ENCODE assay signal across 18 mouse cellular contexts in genomic region chr6:96437814-96438213, GRCm38 (mm10).
DNase-seq lines count a peak whose midpoint lies in the region; ATAC-seq and TF ChIP-seq lines count a peak whose summit lies in the region.
"Had no signal": no experiment of that assay in that cellular context is flagged by ENCODE, and none has a peak within 500 bp of the region (broad histone marks: within the 10 kb centered on the region; RNA-seq: fewer than 3 reads in every experiment).

No protein-coding gene starts in this region.

- H3K4me3 ChIP-seq in kidney, embryonic 14.5 days (ENCODE audit: low read length), result no peak overlapping the region
- no peak overlapping the region for H3K4me3 ChIP-seq in kidney, adult 2 months (ENCODE audit: insufficient read depth, low read depth, low read length)
- H3K4me3 ChIP-seq in limb, embryonic 11.5 days (ENCODE audit: low read depth, low read length), result no peak overlapping the region
- H3K4me3 ChIP-seq: embryonic facial prominence, embryonic 13.5 days; forebrain, embryonic 13.5 days; heart, embryonic 13.5 days; hindbrain, embryonic 15.5 days had no signal

- no peak for DNase-seq in kidney, adult 2 months
- DNase-seq in kidney, postnatal 10 days, result peak; percentile 8
- DNase-seq in kidney, postnatal 14 days, result no peak
- DNase-seq in limb, embryonic 11.5 days (ENCODE audit: low spot score), result peak; percentile 55
- peak; percentile 34 for DNase-seq in mesoderm, embryonic 11.5 days (ENCODE audit: low read depth, low spot score)
- DNase-seq: adrenal gland, postnatal 10 days; cerebellum, adult 11 months; cerebellum, adult 8-10 months; cerebellum, postnatal 14 days; gastrocnemius, postnatal 36 days; heart, adult 11 months; heart, postnatal 36 days had no signal

- no peaks in the 10 kb centered on the region for H3K27me3 ChIP-seq in kidney, embryonic 14.5 days (ENCODE audit: control insufficient read depth, insufficient read depth, low read length)
- no peaks in the 10 kb centered on the region for H3K27me3 ChIP-seq in kidney, adult 2 months (replicated peaks; ENCODE audit: control insufficient read depth, insufficient read depth, low read length)
- no peaks in the 10 kb centered on the region for H3K27me3 ChIP-seq in limb, embryonic 11.5 days (ENCODE audit: control insufficient read depth, insufficient read depth, low read length)
- H3K27me3 ChIP-seq: embryonic facial prominence, embryonic 13.5 days; forebrain, embryonic 13.5 days; heart, embryonic 13.5 days; hindbrain, embryonic 15.5 days had no signal

- H3K9ac ChIP-seq in kidney, embryonic 14.5 days (ENCODE audit: low read depth, low read length), result no peak overlapping the region
- H3K9ac ChIP-seq in limb, embryonic 11.5 days (ENCODE audit: low read length), result no peak overlapping the region
- H3K9ac ChIP-seq: embryonic facial prominence, embryonic 13.5 days; forebrain, embryonic 13.5 days; heart, embryonic 13.5 days; hindbrain, embryonic 15.5 days had no signal

- H3K9me3 ChIP-seq in kidney, embryonic 14.5 days (ENCODE audit: control insufficient read depth, low read length), result no peaks in the 10 kb centered on the region
- no peaks in the 10 kb centered on the region for H3K9me3 ChIP-seq in limb, embryonic 11.5 days (ENCODE audit: control insufficient read depth, low read length)
- H3K9me3 ChIP-seq: embryonic facial prominence, embryonic 13.5 days; forebrain, embryonic 13.5 days; heart, embryonic 13.5 days; hindbrain, embryonic 15.5 days had no signal

- no peak for TF ChIP-seq POLR2A in kidney, adult 2 months (IDR thresholded peaks at IDR 0.05; ENCODE audit: low read depth, low read length)

- no peak for TF ChIP-seq CTCF in kidney, adult 2 months (conservative IDR thresholded peaks at IDR 0.05; ENCODE audit: insufficient read depth, insufficient read length, low read depth, low read length)

- no peaks in the 10 kb centered on the region for H3K4me1 ChIP-seq in kidney, embryonic 14.5 days (ENCODE audit: control insufficient read depth, insufficient read depth, low read length)
- H3K4me1 ChIP-seq in kidney, adult 2 months (ENCODE audit: control insufficient read depth, insufficient read depth, low read length), result no peaks in the 10 kb centered on the region
- no peaks in the 10 kb centered on the region for H3K4me1 ChIP-seq in limb, embryonic 11.5 days (ENCODE audit: control insufficient read depth, insufficient read depth, low read length)
- H3K4me1 ChIP-seq: embryonic facial prominence, embryonic 13.5 days; heart, embryonic 13.5 days; hindbrain, embryonic 15.5 days had no signal

- H3K4me2 ChIP-seq in kidney, embryonic 14.5 days (replicated peaks; ENCODE audit: low read depth, low read length), result no peak overlapping the region
- no peak overlapping the region for H3K4me2 ChIP-seq in limb, embryonic 11.5 days (ENCODE audit: low read depth, severe bottlenecking)
- H3K4me2 ChIP-seq: embryonic facial prominence, embryonic 13.5 days; forebrain, embryonic 13.5 days; heart, embryonic 13.5 days; hindbrain, embryonic 15.5 days had no signal

- no peak overlapping the region for H3K27ac ChIP-seq in kidney, embryonic 14.5 days (ENCODE audit: low read depth, low read length)
- H3K27ac ChIP-seq in kidney, adult 2 months (ENCODE audit: insufficient read depth, low read depth, low read length), result no peak overlapping the region
- H3K27ac ChIP-seq in limb, embryonic 11.5 days (replicated peaks; ENCODE audit: low read depth, low read length), result no peak overlapping the region
- H3K27ac ChIP-seq: embryonic facial prominence, embryonic 13.5 days; forebrain, embryonic 13.5 days; heart, embryonic 13.5 days; hindbrain, embryonic 15.5 days had no signal

- WGBS in kidney, embryonic 14.5 days, result 42% methylated on average over 3 of the region's 3 CpGs
- WGBS in kidney, adult 2 months, result 31% methylated on average over 3 of the region's 3 CpGs
- 56% methylated on average over 3 of the region's 3 CpGs for WGBS in limb, embryonic 11.5 days

- ATAC-seq in kidney, embryonic 14.5 days (ENCODE audit: low FRiP score, low TSS enrichment), result peak; percentile 66; the same call in 1 of the 2 replicates
- ATAC-seq in limb, embryonic 11.5 days (ENCODE audit: insufficient number of reproducible peaks, low FRiP score, low TSS enrichment, low read depth), result peak; percentile 77; the same call in 1 of the 2 replicates
- ATAC-seq in CD4-positive, CD25-positive, alpha-beta regulatory T cell, adult 4 months, result no peak
- ATAC-seq: forebrain, embryonic 13.5 days had no signal

- no peaks in the 10 kb centered on the region for H3K36me3 ChIP-seq in kidney, embryonic 14.5 days (ENCODE audit: control insufficient read depth, insufficient read depth, low read length)
- no peaks in the 10 kb centered on the region for H3K36me3 ChIP-seq in kidney, adult 2 months (ENCODE audit: control insufficient read depth, insufficient read depth, low read length)
- H3K36me3 ChIP-seq in limb, embryonic 11.5 days (ENCODE audit: control insufficient read depth, insufficient read depth, low read length), result no peaks in the 10 kb centered on the region
- H3K36me3 ChIP-seq: embryonic facial prominence, embryonic 13.5 days; heart, embryonic 13.5 days; hindbrain, embryonic 15.5 days had no signal

Comparison
In these comparisons a context has a peak if more than half of its experiments do, and no peak if none do; other contexts are left out.
1. DNase-seq: peak in kidney, postnatal 10 days (single experiment), limb, embryonic 11.5 days (single experiment) and mesoderm, embryonic 11.5 days (single experiment); none in kidney, adult 2 months (single experiment) and kidney, postnatal 14 days (single experiment).